In the genomic region with DNA sequence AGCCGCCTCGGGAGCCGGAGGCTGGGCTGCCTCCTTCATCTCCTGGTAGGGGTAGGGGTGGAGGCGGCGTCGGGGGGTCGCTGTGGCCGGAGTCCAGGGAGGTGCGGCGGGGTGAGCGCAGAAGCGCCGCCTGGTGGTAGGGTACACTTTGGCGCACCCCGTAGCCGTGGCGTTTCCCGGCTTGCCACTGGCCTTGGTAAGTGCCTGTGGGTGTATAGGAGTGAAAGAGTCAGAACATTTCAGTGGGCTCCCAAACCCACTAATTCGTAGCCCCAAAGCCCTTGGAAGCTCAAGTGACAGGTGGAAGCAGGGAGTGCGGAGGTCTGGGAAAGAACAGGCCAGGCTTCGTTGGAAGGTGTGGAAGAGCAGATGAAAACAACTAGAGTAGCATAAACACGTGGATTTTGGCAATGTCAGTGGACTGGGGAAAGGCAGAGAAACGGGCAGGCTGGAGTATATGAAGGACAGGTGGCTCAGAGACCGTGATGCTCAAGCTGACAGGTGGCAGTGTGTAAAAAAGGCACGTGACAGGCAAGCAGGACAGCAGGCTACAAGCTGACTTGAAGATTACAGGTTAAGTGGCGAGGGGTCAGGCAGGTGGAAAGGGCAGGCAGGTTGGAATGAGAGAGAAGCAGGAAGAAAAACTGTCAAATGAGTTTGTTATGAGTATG, we compare ENCODE assay signal across 8 mouse cellular contexts. TPM values are rescaled to one million over a fixed set of nuclear protein-coding genes. Genes with fewer than 3 reads are reported as not detected.
DNase-seq lines count a peak whose midpoint lies in the region; ATAC-seq lines count a peak whose summit lies in the region.

No protein-coding gene starts in this region.

- H3K36me3 ChIP-seq in forebrain, embryonic 12.5 days (replicated peaks) = no peaks in the 10 kb centered on the region
- H3K36me3 ChIP-seq in limb, embryonic 11.5 days (ENCODE audit: control insufficient read depth, insufficient read depth, low read length) = no peaks in the 10 kb centered on the region
- H3K36me3 ChIP-seq in neural tube, embryonic 11.5 days (ENCODE audit: control insufficient read depth, insufficient read depth, low read length) = no peaks in the 10 kb centered on the region

- peak overlapping the region; percentile 94 for H3K4me2 ChIP-seq in forebrain, embryonic 12.5 days
- no peak overlapping the region; the same call in 1 of the 2 replicates for H3K4me2 ChIP-seq in limb, embryonic 11.5 days (ENCODE audit: low read depth, severe bottlenecking)
- peak overlapping the region; percentile 85 for H3K4me2 ChIP-seq in neural tube, embryonic 11.5 days (ENCODE audit: low read depth)

- ATAC-seq in cerebellum, adult (ENCODE audit: insufficient number of reproducible peaks, low FRiP score, low TSS enrichment) = no peak
- no peak for ATAC-seq in forebrain, embryonic 12.5 days (ENCODE audit: low FRiP score)
- ATAC-seq in limb, embryonic 11.5 days (ENCODE audit: insufficient number of reproducible peaks, low FRiP score, low TSS enrichment, low read depth) = no peak
- no peak for ATAC-seq in neural tube, embryonic 11.5 days (ENCODE audit: insufficient read depth, low FRiP score, low TSS enrichment)
- no peak for ATAC-seq in erythroid progenitor cell, adult 5-6 weeks (replicated peaks; ENCODE audit: low FRiP score, poor library complexity, severe bottlenecking)

- H3K27ac ChIP-seq in forebrain, embryonic 12.5 days = peak overlapping the region; percentile 76
- H3K27ac ChIP-seq in limb, embryonic 11.5 days (replicated peaks; ENCODE audit: low read depth, low read length) = no peak overlapping the region
- no peak overlapping the region for H3K27ac ChIP-seq in neural tube, embryonic 11.5 days (ENCODE audit: low read depth, low read length)

- H3K4me3 ChIP-seq in forebrain, embryonic 12.5 days (replicated peaks) = peak overlapping the region; percentile 62
- peak overlapping the region; percentile 60; the same call in 1 of the 2 replicates for H3K4me3 ChIP-seq in limb, embryonic 11.5 days (ENCODE audit: low read depth, low read length)
- H3K4me3 ChIP-seq in neural tube, embryonic 11.5 days (ENCODE audit: low read depth, low read length) = peak overlapping the region; percentile 46

- H3K9ac ChIP-seq in forebrain, embryonic 12.5 days = peak overlapping the region; percentile 81; the same call in 1 of the 2 replicates
- no peak overlapping the region for H3K9ac ChIP-seq in limb, embryonic 11.5 days (ENCODE audit: low read length)
- no peak overlapping the region for H3K9ac ChIP-seq in neural tube, embryonic 11.5 days (ENCODE audit: low read length)

- 21% methylated on average over 26 of the region's 26 CpGs for WGBS in forebrain, embryonic 12.5 days
- WGBS in limb, embryonic 11.5 days = 11% methylated on average over 26 of the region's 26 CpGs
- 11% methylated on average over 26 of the region's 26 CpGs for WGBS in neural tube, embryonic 11.5 days

- peaks cover 55% of the 10 kb centered on the region for H3K4me1 ChIP-seq in forebrain, embryonic 12.5 days
- H3K4me1 ChIP-seq in limb, embryonic 11.5 days (ENCODE audit: control insufficient read depth, insufficient read depth, low read length) = peaks cover 4% of the 10 kb centered on the region
- peaks cover 17% of the 10 kb centered on the region for H3K4me1 ChIP-seq in neural tube, embryonic 11.5 days (ENCODE audit: control insufficient read depth, insufficient read depth, low read length)

- H3K9me3 ChIP-seq in forebrain, embryonic 12.5 days = no peaks in the 10 kb centered on the region
- no peaks in the 10 kb centered on the region for H3K9me3 ChIP-seq in limb, embryonic 11.5 days (ENCODE audit: control insufficient read depth, low read length)
- no peaks in the 10 kb centered on the region for H3K9me3 ChIP-seq in neural tube, embryonic 11.5 days (ENCODE audit: control insufficient read depth, low read length)

- H3K27me3 ChIP-seq in forebrain, embryonic 12.5 days = peaks cover 79% of the 10 kb centered on the region
- H3K27me3 ChIP-seq in limb, embryonic 11.5 days (ENCODE audit: control insufficient read depth, insufficient read depth, low read length) = peaks cover 65% of the 10 kb centered on the region
- H3K27me3 ChIP-seq in neural tube, embryonic 11.5 days (ENCODE audit: control insufficient read depth, insufficient read depth, low read length) = peaks cover 48% of the 10 kb centered on the region

- peak; percentile 65 to 74 for DNase-seq in cerebellum, adult 18-20 months
- DNase-seq in right cerebral cortex, adult 18-20 months = peak; percentile 55
- DNase-seq in right cerebral cortex, postnatal 36 days (ENCODE audit: low spot score in 2 of 2) = no peak
- no peak for DNase-seq in limb, embryonic 11.5 days (ENCODE audit: low spot score)
- peak; percentile 24 for DNase-seq in neural tube, embryonic 11.5 days (ENCODE audit: low spot score)

RNA-seq across cellular contexts. Expression of a gene that starts 2.6 kb away (rescaled TPM):
- 9.0 and 9.4 TPM in 2 replicates for polyA plus RNA-seq in forebrain, embryonic 12.5 days (2016; fragmentation: Nextera tagmentation; extraction: Ambion mirVana)
- polyA plus RNA-seq in limb, embryonic 11.5 days (2014; fragmentation: Nextera tagmentation; extraction: Ambion mirVana) = 0.17 and 0.18 TPM in 2 replicates
- polyA plus RNA-seq in neural tube, embryonic 11.5 days (2014; fragmentation: Nextera tagmentation; extraction: Ambion mirVana) = 3.8 and 4.4 TPM in 2 replicates
- not detected in 2 replicates for total RNA-seq in erythroid progenitor cell, adult 5-6 weeks (2015; ENCODE audit: low replicate concordance)
- not detected in 2 replicates for total RNA-seq in erythroid progenitor cell, adult 5-6 weeks (2017; ENCODE audit: low replicate concordance)

RNA-seq across cellular contexts. Expression of a gene that starts 7.7 kb away (rescaled TPM):
- polyA plus RNA-seq in forebrain, embryonic 12.5 days (2016; fragmentation: Nextera tagmentation; extraction: Ambion mirVana) = 10.2 and 11.4 TPM in 2 replicates
- 9.9 and 10.6 TPM in 2 replicates for polyA plus RNA-seq in limb, embryonic 11.5 days (2014; fragmentation: Nextera tagmentation; extraction: Ambion mirVana)
- 6.8 and 7.3 TPM in 2 replicates for polyA plus RNA-seq in neural tube, embryonic 11.5 days (2014; fragmentation: Nextera tagmentation; extraction: Ambion mirVana)
- 2.5 and 23.5 TPM in 2 replicates for total RNA-seq in erythroid progenitor cell, adult 5-6 weeks (2015; ENCODE audit: low replicate concordance)
- total RNA-seq in erythroid progenitor cell, adult 5-6 weeks (2017; ENCODE audit: low replicate concordance) = 0.68 and 1.8 TPM in 2 replicates

RNA-seq across cellular contexts. Expression of a gene that starts 19.5 kb away (rescaled TPM):
- polyA plus RNA-seq in forebrain, embryonic 12.5 days (2016; fragmentation: Nextera tagmentation; extraction: Ambion mirVana) = 32.0 and 33.0 TPM in 2 replicates
- 22.3 and 23.1 TPM in 2 replicates for polyA plus RNA-seq in limb, embryonic 11.5 days (2014; fragmentation: Nextera tagmentation; extraction: Ambion mirVana)
- polyA plus RNA-seq in neural tube, embryonic 11.5 days (2014; fragmentation: Nextera tagmentation; extraction: Ambion mirVana) = 22.4 and 23.7 TPM in 2 replicates
- total RNA-seq in erythroid progenitor cell, adult 5-6 weeks (2015; ENCODE audit: low replicate concordance) = 1.1 TPM in 1 of 2 replicates, not detected in the other
- 0.68 TPM in 1 of 2 replicates, not detected in the other for total RNA-seq in erythroid progenitor cell, adult 5-6 weeks (2017; ENCODE audit: low replicate concordance)

RNA-seq across cellular contexts. Expression of a gene that starts 22.0 kb away (rescaled TPM):
- 26.3 and 28.1 TPM in 2 replicates for polyA plus RNA-seq in forebrain, embryonic 12.5 days (2016; fragmentation: Nextera tagmentation; extraction: Ambion mirVana)
- 4.8 and 5.5 TPM in 2 replicates for polyA plus RNA-seq in limb, embryonic 11.5 days (2014; fragmentation: Nextera tagmentation; extraction: Ambion mirVana)
- 16.6 and 17.6 TPM in 2 replicates for polyA plus RNA-seq in neural tube, embryonic 11.5 days (2014; fragmentation: Nextera tagmentation; extraction: Ambion mirVana)
- total RNA-seq in erythroid progenitor cell, adult 5-6 weeks (2015; ENCODE audit: low replicate concordance) = 1.4 and 3.8 TPM in 2 replicates
- 0.64 and 5.4 TPM in 2 replicates for total RNA-seq in erythroid progenitor cell, adult 5-6 weeks (2017; ENCODE audit: low replicate concordance)

Comparison
In these comparisons a context has a peak if more than half of its experiments do, and no peak if none do; other contexts are left out.
1. DNase-seq: peak in cerebellum, adult 18-20 months (2 of 2), right cerebral cortex, adult 18-20 months (single experiment) and neural tube, embryonic 11.5 days (single experiment); none in right cerebral cortex, postnatal 36 days (0 of 2) and limb, embryonic 11.5 days (single experiment).
2. Peak in every context shown above with its lines, with median percentiles within 50 percentile points of each other: H3K4me3 ChIP-seq.